Comparison of ENCODE assay signal across 8 mouse cellular contexts in genomic region chr1:35846224-35846936, GRCm38 (mm10).
A peak's percentile ranks its signal among the peaks of the same experiment; 100 is the strongest.
DNase-seq lines count a peak whose midpoint lies in the region; ATAC-seq and TF ChIP-seq lines count a peak whose summit lies in the region.

No protein-coding gene starts in this region.

- H3K79me2 ChIP-seq in CH12.LX (replicated peaks; ENCODE audit: control insufficient read depth, extremely low read depth, insufficient read depth, poor library complexity, severe bottlenecking), result no peaks in the 10 kb centered on the region

- H3K9me3 ChIP-seq in hindbrain, postnatal 0 days (ENCODE audit: low read length), result no peaks in the 10 kb centered on the region
- H3K9me3 ChIP-seq in hindbrain, embryonic 13.5 days, result no peaks in the 10 kb centered on the region
- peaks cover 3% of the 10 kb centered on the region for H3K9me3 ChIP-seq in CH12.LX (replicated peaks; ENCODE audit: low read length)
- H3K9me3 ChIP-seq in hindbrain, embryonic 11.5 days (ENCODE audit: control insufficient read depth, low read length), result no peaks in the 10 kb centered on the region

- no peak overlapping the region for H3K27ac ChIP-seq in hindbrain, postnatal 0 days
- no peak overlapping the region for H3K27ac ChIP-seq in hindbrain, embryonic 13.5 days
- H3K27ac ChIP-seq in CH12.LX (ENCODE audit: insufficient read depth, low read depth), result no peak overlapping the region
- H3K27ac ChIP-seq in hindbrain, embryonic 11.5 days (ENCODE audit: low read depth, low read length), result no peak overlapping the region

- in situ Hi-C loops in CH12.LX (cut with MboI; ENCODE audit: low pct_ligation_motif_present, low pct_unique_long_range_greater_than_20kb, low sequenced_read_pairs), result loop anchor here (25.0 kb wide), 1 partner anchor 416 kb away; the partner anchor contains the start of gene Neurl3

- no peak for TF ChIP-seq POLR2A in CH12.LX (IDR thresholded peaks at IDR 0.05; ENCODE audit: low read depth, low read length)

- no peak overlapping the region for H3K4me3 ChIP-seq in hindbrain, postnatal 0 days (ENCODE audit: low read length)
- H3K4me3 ChIP-seq in hindbrain, embryonic 13.5 days, result no peak overlapping the region
- H3K4me3 ChIP-seq in CH12.LX (replicated peaks in 1 of 3; ENCODE audit: low read depth in 2 of 3, low read length in 2 of 3, poor library complexity in 1 of 3), result no peak overlapping the region
- no peak overlapping the region for H3K4me3 ChIP-seq in hindbrain, embryonic 11.5 days (ENCODE audit: low read depth, low read length)

- no peak overlapping the region for H3K4me2 ChIP-seq in hindbrain, postnatal 0 days (ENCODE audit: low read depth, low read length)
- no peak overlapping the region for H3K4me2 ChIP-seq in hindbrain, embryonic 13.5 days
- no peak overlapping the region for H3K4me2 ChIP-seq in CH12.LX (ENCODE audit: insufficient read depth, low read depth, poor library complexity, severe bottlenecking)
- H3K4me2 ChIP-seq in hindbrain, embryonic 11.5 days (replicated peaks; ENCODE audit: low read depth, low read length), result no peak overlapping the region

- no peaks in the 10 kb centered on the region for H3K27me3 ChIP-seq in hindbrain, postnatal 0 days (ENCODE audit: insufficient read depth, low read length)
- no peaks in the 10 kb centered on the region for H3K27me3 ChIP-seq in hindbrain, embryonic 13.5 days
- no peaks in the 10 kb centered on the region for H3K27me3 ChIP-seq in CH12.LX (replicated peaks)
- H3K27me3 ChIP-seq in hindbrain, embryonic 11.5 days (ENCODE audit: control insufficient read depth, insufficient read depth, low read length), result no peaks in the 10 kb centered on the region

- dilution Hi-C loops in CH12.LX (cut with MboI; ENCODE audit: extremely low pct_ligation_motif_present, extremely low pct_unique_long_range_greater_than_20kb, low sequenced_read_pairs), result no loop called here

- H3K9ac ChIP-seq in hindbrain, postnatal 0 days (replicated peaks; ENCODE audit: low read length), result no peak overlapping the region
- H3K9ac ChIP-seq in hindbrain, embryonic 13.5 days, result no peak overlapping the region
- no peak overlapping the region for H3K9ac ChIP-seq in CH12.LX (ENCODE audit: insufficient read depth, low read depth)
- no peak overlapping the region for H3K9ac ChIP-seq in hindbrain, embryonic 11.5 days (ENCODE audit: low read depth, low read length)

- H3K4me1 ChIP-seq in hindbrain, postnatal 0 days (ENCODE audit: insufficient read depth, low read length), result peaks cover 3% of the 10 kb centered on the region; the same call in 1 of the 2 replicates
- H3K4me1 ChIP-seq in hindbrain, embryonic 13.5 days (replicated peaks), result no peaks in the 10 kb centered on the region
- H3K4me1 ChIP-seq in CH12.LX (ENCODE audit: control insufficient read depth in 1 of 2, insufficient read depth in 2 of 2), result peaks cover 39 to 49% of the 10 kb centered on the region in 2 experiments
- H3K4me1 ChIP-seq in hindbrain, embryonic 11.5 days (replicated peaks; ENCODE audit: control insufficient read depth, insufficient read depth, low read length), result no peaks in the 10 kb centered on the region

- WGBS in hindbrain, postnatal 0 days, result 62% methylated on average over 11 of the region's 11 CpGs
- 67% methylated on average over 11 of the region's 11 CpGs for WGBS in hindbrain, embryonic 13.5 days
- WGBS in hindbrain, embryonic 11.5 days, result 70% methylated on average over 11 of the region's 11 CpGs

- H3K36me3 ChIP-seq in hindbrain, postnatal 0 days (ENCODE audit: insufficient read depth, low read length), result no peaks in the 10 kb centered on the region
- no peaks in the 10 kb centered on the region for H3K36me3 ChIP-seq in hindbrain, embryonic 13.5 days
- no peaks in the 10 kb centered on the region for H3K36me3 ChIP-seq in CH12.LX (replicated peaks in 1 of 2; ENCODE audit: control insufficient read depth in 1 of 2, insufficient read depth in 1 of 2, low read length in 1 of 2)
- H3K36me3 ChIP-seq in hindbrain, embryonic 11.5 days (ENCODE audit: control insufficient read depth, insufficient read depth, low read length), result no peaks in the 10 kb centered on the region

- intact Hi-C loops in heart, postnatal 25 days (cut with DNase I), result no loop called here

- peak; percentile 63 for TF ChIP-seq RAD21 in CH12.LX (IDR thresholded peaks at IDR 0.05; ENCODE audit: low read depth, low read length)

- no peak for ATAC-seq in hindbrain, postnatal 0 days
- ATAC-seq in hindbrain, embryonic 13.5 days (ENCODE audit: low FRiP score), result no peak
- ATAC-seq in hindbrain, embryonic 11.5 days (ENCODE audit: low FRiP score), result no peak

- no peak for TF ChIP-seq EP300 in CH12.LX (IDR thresholded peaks at IDR 0.05; ENCODE audit: low read length)

- no peak for DNase-seq in hindbrain, postnatal 0 days (ENCODE audit: low spot score)
- peak; percentile 62 for DNase-seq in CH12.LX (ENCODE audit: extremely low read depth)
- peak; percentile 74 for DNase-seq in adrenal gland, postnatal 14 days
- DNase-seq in induced T-regulatory cell, adult 2 months (ENCODE audit: low read depth), result peak; percentile 45
- peak; percentile 35 for DNase-seq in thymus, postnatal 0 days (ENCODE audit: low spot score)
- no peak for DNase-seq in heart, postnatal 25 days (ENCODE audit: low spot score)
- no peak for DNase-seq in hindbrain, embryonic 11.5 days (ENCODE audit: low spot score)

- peak; percentile 43; the same call in 1 of the 2 replicates for TF ChIP-seq CTCF in hindbrain, postnatal 0 days (IDR thresholded peaks at IDR 0.05; ENCODE audit: low read depth)
- TF ChIP-seq CTCF in CH12.LX (conservative IDR thresholded peaks at IDR 0.05 in 1 of 2, IDR thresholded peaks at IDR 0.05 in 1 of 2; ENCODE audit: low read depth in 2 of 2, low read length in 2 of 2), result peak; percentile 56 to 77

TF ChIP-seq in CH12.LX, 34 proteins besides CTCF, POLR2A, EP300 and RAD21:
- TF ChIP-seq BHLHE40 (IDR thresholded peaks at IDR 0.05; ENCODE audit: low read depth, low read length), result no peak
- no peak for TF ChIP-seq MYC (IDR thresholded peaks at IDR 0.05; ENCODE audit: low read depth, low read length)
- no peak for TF ChIP-seq ZC3H11A (IDR thresholded peaks at IDR 0.05; ENCODE audit: low read depth, low read length)
- peak; percentile 70 for TF ChIP-seq SMC3 (IDR thresholded peaks at IDR 0.05; ENCODE audit: low read depth, low read length)
- no peak for TF ChIP-seq USF2 (conservative IDR thresholded peaks at IDR 0.05; ENCODE audit: low read depth, low read length)
- TF ChIP-seq MEF2A (IDR thresholded peaks at IDR 0.05; ENCODE audit: borderline replicate concordance, low read depth, low read length), result no peak

Comparison
In these comparisons a context has a peak if more than half of its experiments do, and no peak if none do; other contexts are left out.
1. DNase-seq: peak in CH12.LX (single experiment), adrenal gland, postnatal 14 days (single experiment), induced T-regulatory cell, adult 2 months (single experiment) and thymus, postnatal 0 days (single experiment); none in hindbrain, postnatal 0 days (single experiment), heart, postnatal 25 days (single experiment) and hindbrain, embryonic 11.5 days (single experiment).